Mouse (Mus musculus): ENCODE measurements around the gene Prrxl1.

Gene Prrxl1
- long read RNA-seq, experiment 1, partial matches to known transcripts = 1 of 4 reads
- long read RNA-seq, experiment 1, other reads (novel, unspliced or antisense) = 0 of 4 reads
- long read RNA-seq, experiment 2, partial matches to known transcripts = 0 of 4 reads
- long read RNA-seq, experiment 2, other reads (novel, unspliced or antisense) = 1 of 4 reads

DNA sequence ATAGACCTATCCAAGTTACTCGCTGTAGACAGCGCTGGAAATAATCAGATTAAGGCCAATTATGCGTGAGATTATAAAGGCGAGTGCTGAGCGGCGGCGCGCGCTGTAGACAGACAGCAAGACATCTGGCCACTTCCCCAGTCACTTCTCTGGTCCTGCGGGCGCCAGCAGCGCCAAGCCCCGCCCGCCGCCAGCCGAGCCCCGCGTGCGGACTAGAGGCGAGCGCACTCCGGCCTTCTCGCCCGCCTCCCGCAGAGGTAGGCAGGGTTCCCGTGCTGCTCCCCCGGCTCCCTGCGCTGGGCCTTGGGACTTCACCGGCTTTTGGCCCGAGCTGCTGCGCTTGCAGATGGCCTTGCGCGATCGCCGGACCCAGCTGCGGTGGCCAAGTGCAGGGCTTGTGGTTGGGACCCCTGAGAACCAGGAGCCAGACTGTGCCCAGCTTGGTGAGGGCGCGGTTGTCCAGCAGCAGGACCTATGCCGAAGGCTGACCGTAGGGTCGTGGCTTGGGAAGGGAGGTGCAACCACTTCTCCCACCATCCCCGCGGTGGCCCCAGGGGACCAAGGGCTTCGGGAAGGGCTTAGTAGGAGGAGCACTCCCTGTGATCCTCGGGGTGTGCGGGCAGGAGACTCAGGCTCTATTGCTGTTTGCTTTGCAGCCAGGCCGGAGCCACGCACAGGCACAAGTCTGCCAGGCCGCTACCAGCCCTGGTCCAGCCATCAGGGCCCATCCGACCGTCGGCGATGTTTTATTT lies at the start of gene Prrxl1:
TSS of gene Prrxl1 (plus strand) at position 118 of the 752 bp plus-strand sequence.
- intact Hi-C loops (cut with DNase I) = loop anchor here (10.0 kb wide), 1 partner anchor 675 kb away; no protein-coding TSS in a partner anchor

DNA sequence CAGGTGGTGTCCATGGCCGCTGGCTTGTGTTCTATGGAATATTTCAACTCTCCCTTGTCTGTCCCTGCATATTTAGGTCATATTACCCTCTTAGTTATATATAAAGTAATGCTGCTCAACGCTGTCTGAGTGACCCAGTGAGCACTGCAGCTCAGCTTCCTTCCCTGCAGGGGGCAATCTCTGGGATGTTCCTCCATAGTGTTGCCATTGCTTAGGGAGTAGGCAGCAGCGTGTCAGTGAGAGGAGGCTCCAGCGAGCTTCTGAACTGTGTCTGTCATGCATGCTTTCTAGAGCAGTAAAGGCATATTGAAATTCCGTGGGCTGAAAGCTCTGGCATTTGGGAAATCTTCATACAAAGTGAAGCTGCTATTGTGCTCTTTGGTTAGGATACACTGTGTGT lies 47.4 kb upstream of the Prrxl1 start:
- intact Hi-C loops (cut with DNase I) = no loop called here

DNA sequence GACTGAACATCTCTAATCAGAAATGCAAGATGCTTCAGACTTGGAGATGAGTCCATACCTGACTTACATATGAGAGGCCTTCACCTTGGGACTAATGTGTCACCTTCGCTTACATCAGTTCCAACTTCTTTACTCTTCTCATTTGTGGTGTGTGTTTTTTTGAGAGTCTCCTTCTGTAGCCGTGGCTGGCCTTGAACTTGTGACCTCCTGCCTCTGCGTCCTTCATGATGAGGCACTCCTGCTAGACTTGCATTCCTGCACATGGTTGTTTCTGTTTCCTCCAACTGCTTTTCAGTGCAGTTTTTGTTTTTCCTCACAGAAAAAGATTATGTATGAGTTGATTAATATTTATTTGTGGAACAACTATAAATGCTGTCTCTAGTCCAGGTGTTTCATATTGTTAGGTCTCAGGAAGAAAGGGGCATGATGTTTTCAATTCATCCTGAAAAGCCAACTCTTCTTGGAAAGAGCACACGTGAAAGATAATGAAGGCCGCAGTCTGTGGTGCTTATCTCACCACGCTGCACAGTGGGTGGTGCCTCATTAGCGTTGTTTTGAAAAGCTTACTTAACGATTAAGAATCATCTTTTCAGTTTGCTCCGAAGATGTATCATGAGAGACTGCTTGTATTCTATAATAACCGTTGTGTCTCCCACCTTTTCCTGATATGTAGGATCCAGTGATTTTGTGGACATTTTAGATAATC lies 45.9 kb upstream of the Prrxl1 start:
- intact Hi-C loops (cut with DNase I) = no loop called here

DNA sequence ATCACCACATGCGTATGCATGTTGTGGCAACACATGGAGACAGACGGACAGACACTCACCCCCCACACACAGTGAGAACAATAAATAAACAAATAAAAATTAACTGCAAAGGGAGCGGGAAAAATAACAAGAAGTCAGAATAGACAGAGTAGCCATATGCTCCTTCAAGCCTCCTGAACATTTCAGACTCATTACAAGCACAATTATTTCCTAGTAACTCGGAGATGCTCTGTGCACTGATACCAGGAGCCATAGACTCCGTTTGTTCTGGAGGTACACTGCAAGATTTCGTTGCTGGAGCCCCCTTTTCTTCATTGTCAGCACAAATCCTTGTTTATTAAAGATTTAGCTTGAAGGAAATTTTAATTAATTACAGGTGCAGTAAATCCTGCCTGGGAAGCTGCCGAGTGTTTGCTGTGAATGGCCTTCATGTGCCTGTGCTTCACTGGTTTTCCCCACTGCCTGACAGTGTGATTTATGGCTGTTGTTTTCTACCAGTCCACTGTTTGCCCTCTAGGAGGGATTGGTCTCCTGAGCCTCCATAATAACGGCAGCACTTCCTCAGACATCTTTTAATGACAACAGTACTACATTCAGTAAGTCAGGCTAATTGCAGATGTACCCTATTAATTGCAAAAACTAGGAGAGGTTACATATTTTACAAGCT lies 44.2 kb upstream of the Prrxl1 start:
- intact Hi-C loops (cut with DNase I) = no loop called here

DNA sequence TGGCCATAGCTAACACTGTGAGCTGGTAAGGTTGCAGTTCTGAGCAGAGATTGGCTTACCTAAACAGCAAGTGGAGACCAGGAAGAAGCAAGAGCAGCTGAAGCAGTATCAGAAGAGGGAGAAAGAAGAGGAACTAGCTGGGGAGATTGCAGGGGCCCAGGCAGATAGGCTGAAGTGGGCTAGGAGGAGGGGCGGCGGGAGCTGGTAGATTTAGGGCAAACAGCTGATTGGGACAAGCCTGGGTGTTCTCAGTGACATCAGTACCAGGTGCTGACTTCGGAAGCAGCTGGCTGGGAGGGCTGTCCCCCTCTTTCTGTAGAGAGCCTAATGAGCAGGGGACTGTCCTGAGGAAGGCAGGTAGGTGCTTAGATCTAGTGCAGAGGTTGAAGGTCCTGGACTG lies 37.8 kb upstream of the Prrxl1 start:
- intact Hi-C loops (cut with DNase I) = no loop called here

DNA sequence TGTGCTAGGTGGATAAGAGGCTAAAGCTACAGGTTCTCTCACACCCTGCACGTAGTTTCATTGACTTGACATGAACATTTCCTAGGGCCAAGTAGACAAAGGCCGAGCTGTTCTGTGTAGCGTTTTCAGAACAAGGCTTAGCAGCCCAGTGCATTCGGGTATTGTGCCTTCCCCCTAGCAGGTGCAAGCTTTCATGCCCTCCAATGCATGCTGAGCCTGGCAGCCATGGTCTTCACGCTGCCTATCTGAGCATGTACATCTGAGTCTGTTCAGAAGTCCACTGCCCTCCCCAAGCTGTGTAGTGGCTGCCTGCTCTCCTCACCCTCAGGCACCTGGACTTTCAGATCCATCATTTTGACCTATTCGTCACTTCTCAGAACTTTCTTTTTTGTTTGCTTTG lies 35.5 kb upstream of the Prrxl1 start:
- intact Hi-C loops (cut with DNase I) = no loop called here

DNA sequence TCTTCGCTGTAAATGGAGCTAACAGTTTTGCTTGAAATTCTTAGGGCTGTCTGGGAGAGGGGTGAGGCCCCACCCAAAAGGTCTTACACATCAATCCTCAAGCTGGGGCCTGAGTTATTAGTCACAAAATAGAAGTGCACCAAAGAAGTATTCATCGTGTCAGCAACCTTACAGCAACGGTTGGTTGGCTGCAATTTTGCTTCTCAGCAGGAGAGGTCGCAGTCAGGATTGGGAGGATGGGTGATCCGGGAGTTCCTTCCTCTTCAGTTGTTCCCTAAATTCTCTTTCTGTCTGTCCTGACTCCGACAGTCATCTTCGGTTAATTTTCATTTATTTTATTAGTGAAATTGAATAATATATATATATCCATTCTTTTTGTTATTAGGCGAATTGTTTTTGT lies 26.7 kb upstream of the Prrxl1 start:
- intact Hi-C loops (cut with DNase I) = no loop called here

DNA sequence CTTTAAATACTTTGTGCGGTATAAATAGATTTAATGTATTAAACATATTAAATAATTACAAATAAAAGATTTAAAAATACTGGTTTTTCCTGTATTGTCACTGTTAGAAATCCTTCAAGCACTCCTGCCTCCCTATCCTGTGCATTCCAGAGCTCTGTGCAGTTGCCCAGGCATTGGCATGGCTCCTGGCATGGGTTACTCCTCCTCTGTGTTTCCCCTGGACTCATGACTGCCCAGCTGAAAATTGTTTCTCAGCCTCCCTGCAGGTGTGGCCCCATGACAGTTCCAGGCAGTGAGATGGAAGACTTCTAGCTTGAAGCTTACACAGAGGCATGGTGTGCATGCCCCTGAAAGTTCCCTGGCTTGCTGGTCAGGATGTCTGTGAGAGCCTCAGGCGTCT lies 20.8 kb upstream of the Prrxl1 start:
- intact Hi-C loops (cut with DNase I) = no loop called here

DNA sequence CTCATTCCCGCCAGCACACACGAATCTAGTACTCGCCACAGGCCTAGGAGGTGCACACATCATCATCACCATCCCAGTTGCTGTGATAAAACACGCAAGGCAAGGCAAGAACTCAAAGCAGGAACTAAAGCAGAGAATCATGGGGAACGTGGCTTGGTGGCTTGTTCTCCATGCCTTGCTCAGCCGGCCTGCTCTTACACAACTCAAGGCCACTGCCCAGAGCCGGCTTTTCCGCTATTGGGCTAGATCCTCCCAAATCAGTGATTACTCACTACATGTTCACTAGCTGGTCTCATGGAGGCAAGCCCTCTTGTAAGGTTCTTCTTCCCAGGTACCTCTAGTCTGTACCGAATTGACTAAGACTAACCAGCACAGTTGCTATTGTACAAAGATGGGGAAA lies 15.5 kb upstream of the Prrxl1 start:
- intact Hi-C loops (cut with DNase I) = no loop called here

DNA sequence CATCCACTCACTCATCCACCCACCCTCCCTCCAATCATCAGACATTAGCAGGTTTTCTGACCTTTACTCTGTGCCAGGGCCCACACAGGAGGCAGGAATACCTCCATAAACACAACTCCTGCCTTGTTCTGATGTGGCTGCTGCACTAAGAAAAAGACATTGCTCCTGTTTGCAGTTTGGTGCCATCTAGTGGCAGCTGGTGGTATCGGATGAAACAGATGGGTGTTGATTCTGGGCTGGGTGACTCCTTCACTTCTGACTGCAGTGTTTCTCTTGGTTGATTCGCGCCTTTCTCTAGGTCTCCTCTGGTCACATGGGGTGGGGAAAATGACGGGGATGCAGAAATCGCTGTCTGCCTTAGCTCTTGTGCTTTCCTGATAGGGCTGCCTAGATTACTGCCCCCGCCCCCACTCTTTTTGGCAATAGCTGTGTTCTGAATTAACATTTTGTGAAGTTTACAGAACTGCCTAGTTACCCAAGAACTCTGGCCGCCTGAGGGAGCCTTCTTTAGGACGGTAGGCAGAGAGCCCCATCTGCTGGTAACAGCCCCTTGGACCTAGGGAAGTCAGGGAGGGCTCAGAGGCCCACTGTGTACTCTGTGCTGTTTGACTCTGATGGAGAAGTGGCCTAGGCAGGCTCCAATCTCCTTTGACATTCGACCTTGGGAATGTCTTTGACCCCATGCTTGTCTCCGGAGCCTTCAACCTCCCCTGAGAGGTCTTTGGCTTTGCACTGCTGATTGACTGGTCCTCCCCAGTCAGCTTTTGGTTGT lies 12.0 kb upstream of the Prrxl1 start:
- intact Hi-C loops (cut with DNase I) = loop anchor here (2.0 kb wide), 1 partner anchor 54 kb away; no protein-coding TSS in a partner anchor

DNA sequence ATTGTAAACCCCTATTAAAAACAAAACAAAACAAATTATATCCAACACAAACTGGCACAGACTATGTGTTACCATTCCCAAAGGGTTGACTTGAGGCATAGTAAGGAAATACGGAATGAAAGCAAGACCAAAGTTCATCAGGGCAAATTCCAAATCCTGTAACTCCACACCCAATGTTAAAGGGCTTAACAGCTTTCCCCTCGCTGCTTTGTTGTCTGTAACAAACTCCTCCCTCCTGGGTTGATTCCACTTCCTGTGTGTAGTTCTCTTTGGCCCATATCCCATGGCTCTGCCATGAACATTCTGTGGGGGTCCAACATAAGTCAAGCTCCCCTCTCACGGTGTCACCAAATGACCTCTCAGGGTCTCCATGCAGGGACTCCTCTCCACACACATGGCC lies 8.8 kb upstream of the Prrxl1 start:
- intact Hi-C loops (cut with DNase I) = no loop called here

DNA sequence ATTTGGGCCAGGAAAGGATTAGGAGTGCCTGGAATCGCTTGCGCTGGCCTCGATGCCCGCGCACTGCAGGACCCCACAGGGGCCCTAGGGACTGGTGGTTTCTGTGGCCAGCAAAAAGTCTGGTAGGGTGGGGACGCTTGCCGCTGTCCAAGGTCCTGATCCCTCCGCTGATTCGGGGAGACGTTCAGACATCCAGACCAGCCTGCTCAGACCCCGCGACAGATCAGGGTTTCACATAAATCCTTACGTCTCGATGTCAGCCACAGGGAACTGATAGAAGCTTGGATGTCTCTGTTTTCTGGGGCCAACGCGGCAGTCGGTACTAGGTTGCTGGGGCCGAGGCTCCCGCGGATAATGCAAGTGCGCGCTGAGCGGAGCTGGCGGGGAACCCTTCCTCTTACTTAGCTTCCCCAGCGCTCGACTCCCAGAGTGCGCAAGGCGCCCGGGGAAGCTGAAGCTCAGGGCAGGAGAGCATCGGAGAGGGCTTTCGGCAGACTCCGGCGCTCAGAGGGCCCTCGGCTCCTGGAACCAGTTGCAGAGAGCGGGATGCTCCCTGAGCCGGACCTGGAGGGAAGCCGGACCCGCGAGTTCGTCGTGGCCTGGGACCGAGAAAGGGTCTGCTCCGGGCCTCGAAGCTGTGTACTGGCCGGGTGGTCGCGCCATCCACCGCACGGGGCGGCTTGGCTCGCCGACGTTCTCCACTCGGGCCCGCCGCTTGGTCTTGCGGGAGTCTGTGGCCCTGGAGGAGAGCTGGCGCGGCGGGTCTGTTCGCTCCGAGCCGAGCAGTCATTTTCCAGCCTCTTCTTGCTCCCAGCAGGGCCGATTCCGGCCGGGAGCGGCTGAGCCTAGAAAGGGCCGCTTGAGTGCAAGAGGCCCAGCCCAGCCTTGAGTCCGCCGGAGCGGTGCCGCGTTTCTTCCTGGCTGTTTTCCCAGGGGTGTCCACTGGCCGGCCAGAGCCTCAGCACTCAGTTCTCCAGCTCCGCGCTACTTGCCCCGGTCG lies 1.7 kb upstream of the Prrxl1 start:
- intact Hi-C loops (cut with DNase I) = no loop called here

DNA sequence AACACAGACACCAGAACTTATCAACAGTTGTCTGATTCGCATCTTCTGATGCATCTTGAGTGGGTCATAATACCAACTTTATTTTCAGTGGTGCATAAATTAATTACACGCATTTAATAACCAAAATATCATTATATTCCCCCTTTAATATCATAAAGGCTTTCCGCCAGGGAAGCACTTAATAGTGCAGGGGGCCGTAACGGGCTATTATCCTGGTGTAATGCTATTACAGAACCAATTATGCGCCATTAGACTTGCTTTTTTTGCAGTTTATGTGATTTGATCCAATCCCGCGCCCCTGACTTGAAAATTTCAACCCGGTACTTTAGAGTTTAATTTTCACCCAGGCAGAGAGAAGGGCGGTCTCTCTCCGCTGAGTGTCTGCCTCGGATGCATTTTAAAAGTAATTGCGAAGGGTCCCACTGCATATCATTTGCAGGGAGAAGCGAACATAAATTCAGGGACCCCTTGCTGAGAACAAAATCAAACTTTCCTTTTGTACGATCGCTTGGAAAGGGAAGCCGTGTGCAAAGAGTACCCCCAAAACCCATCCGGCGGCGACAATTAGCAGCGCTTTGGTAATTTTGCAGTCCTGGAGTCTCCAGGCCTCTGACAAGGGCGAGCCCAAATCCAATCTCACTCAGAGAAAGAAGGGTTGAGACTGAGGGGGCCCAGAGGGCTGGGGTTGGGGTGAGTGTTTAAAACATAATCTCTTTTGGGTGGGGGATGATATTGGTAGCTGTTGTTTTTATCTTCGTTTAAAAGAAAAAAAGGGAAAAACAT lies 579 bp upstream of the Prrxl1 start:
- intact Hi-C loops (cut with DNase I) = no loop called here

DNA sequence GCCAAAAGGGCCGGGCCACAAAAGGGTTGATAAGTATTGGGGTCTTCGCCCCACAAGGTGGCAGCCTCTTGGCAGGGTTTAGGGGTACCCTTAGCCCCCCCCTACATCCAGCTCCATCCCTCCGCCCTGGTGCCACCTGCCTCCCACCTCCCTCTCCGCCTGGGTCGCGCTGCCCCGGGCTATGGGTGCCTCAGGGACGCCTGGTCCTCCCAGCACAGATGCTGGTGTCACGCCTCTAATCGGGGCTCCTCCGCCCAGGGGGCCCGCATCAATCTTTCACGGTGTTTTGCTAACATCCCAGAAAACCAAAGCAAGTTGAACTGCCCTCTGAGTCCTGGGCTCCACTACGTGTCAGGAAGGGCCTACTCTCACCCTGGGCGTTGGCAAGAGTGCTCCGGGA lies 903 bp downstream of the Prrxl1 start:
- intact Hi-C loops (cut with DNase I) = loop anchor here (10.0 kb wide), 1 partner anchor 675 kb away; no protein-coding TSS in a partner anchor

DNA sequence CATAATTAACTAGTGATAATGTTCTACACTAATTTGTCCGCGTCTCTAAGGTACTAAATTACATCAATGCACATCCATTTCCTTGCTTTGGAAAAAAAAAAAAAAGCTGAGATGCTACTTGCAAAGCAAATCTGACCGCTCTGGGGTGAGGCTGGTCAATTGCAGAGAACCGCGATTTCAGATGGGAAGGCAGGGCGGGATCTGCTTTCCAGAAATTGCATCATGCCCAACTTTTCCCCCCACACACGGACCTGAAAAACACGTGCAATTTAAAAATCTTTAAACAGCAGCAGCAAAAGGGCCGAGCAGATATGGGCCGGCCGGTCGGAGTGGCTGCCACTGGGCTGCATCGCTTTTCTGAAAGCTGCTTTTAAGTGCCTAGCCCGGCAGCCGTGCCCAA lies 6.3 kb downstream of the Prrxl1 start:
- intact Hi-C loops (cut with DNase I) = loop anchor here (5.0 to 10.0 kb wide), 2 partner anchors 197 to 669 kb away; no protein-coding TSS in a partner anchor

DNA sequence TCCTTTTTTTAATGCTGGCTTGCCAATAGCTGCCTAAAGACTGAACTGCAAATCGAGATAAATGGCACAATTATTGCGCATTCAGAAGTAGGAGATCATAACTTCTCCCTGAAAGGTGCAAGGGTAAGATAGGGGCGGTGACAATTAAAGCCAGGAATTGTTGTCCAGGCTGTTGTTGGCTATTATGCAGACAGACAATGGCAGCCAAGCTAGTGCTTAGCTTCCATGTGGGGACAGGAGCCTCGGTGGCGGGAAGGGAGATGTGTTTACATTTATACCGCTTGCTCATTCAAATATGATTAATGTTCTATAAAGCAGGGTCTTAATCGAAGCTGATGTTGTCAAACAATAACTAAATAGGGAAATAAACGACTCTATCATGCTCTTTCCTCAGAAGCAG lies 7.1 kb downstream of the Prrxl1 start:
- intact Hi-C loops (cut with DNase I) = loop anchor here (5.0 to 10.0 kb wide), 2 partner anchors 196 to 668 kb away; no protein-coding TSS in a partner anchor

DNA sequence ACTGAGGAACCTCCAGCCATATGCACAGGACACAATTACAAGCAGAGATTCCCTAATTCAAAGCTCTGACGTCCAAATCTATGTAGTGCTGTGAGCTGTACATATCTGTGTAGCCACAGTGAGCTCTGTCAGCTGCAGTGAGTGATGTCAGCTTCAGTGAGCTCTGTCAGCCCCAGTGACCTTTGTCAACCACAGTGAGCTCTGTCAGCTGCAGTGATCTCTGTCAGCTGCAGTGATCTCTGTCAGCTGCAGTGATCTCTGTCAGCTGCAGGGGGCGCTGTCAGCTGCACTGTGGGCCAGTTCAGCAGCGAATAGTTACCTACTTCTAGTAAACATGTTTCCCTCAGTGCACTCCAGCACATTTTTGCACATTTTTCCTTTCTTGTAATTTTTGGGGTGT lies 10.2 kb downstream of the Prrxl1 start:
- intact Hi-C loops (cut with DNase I) = loop anchor here (5.0 to 10.0 kb wide), 2 partner anchors 193 to 665 kb away; no protein-coding TSS in a partner anchor

DNA sequence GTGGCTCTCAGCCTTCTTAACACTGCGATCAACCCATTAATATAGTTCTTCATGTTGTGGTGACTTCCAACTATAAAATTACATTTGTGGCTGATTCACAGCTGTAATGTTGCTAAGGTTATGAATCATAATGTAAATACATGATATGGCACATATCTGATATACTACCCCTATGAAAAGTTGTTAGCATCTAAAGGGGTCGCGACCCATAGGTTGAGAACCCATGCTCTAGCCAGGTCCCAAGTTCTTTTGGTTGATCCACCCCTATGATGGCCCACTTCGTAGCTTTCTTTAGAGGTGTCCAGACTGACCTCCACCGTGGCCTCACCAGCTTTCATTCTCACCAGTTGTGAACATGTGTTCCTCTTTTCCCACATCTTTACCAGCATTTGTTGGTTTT lies 18.0 kb downstream of the Prrxl1 start:
- intact Hi-C loops (cut with DNase I) = loop anchor here (10.0 kb wide), 1 partner anchor 348 kb away; no protein-coding TSS in a partner anchor

DNA sequence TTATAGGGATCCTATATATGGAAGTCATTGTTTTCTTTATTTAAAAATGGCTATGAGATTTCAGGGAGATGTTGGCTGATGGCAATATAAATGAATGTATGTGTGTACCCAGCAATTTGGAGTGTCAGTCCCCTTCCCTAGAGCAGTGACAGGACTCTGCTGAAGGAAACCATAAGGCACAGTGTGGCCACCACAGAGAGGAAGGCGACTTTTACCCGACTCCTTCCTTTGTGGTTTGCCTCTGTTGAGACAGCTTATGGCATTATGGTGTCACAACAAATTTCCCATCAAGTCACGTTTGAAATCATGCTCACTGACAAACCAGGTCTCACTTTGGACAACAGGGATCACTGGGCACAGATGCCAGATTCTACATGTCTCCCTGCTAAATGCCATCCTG lies 25.0 kb downstream of the Prrxl1 start:
- intact Hi-C loops (cut with DNase I) = no loop called here

Measured in adrenal gland (tissue).